Mouse (Mus musculus) liver, embryonic 14.5 days (tissue): ENCODE measurements around the gene Chst11.

Source experiments
- CTCF ChIP-seq: IDR thresholded peaks from 2 replicates; pipeline ENCODE4 v1.5.1; 2016; ENCODE audit warnings: antibody characterized with exemption, low read depth, control low read depth
- EP300 ChIP-seq: IDR thresholded peaks from 2 replicates; pipeline ENCODE4 v1.6.1; 2016; ENCODE audit warnings: antibody characterized with exemption, low read depth

- TF ChIP-seq CTCF (no peak), EP300 (no peak)
Observed at GRCm38 (mm10) chr10:83234391-83234790, 249.1 kb downstream of the Chst11 start.
